Mouse (Mus musculus): ENCODE measurements at regions not wholly inside any gene's neighbourhood (a gene's known extent, or its start where the extent isn't known, plus 50 kb on each side); places are given as distances from the start of the nearest gene placed in this dataset.

DNA sequence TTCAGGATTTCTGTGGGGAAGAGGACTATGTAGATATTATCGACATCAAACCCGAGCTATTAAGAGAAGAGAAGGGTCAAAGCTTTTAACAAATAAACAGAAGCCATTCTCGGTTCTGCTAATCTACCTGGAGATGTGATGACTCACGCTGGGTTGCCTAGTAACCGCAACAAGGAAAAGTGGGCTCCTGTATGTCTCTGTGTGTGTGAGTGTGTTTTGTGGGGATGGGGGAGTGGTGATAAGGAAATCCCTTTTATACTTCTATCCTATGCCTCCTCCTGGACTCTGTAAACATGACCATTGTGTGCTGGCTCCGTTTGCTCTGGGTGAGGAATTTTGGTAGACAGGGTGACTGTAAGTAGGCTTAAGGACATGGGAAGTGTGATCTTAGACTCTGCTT lies 361.3 kb upstream of the Gm10131 start:
- TF ChIP-seq CTCF (IDR thresholded peaks at IDR 0.05; ENCODE audit: low read depth, low read length), result no peak
- TF ChIP-seq POLR2A (IDR thresholded peaks at IDR 0.05; ENCODE audit: borderline replicate concordance, low read depth, low read length), result no peak
